Mouse (Mus musculus): ENCODE results near the gene Dph1.

Gene Dph1

GRCm38 (mm10) chr11:75190905-75191441, at the start of gene Dph1:
TSS of gene Dph1 (minus strand) at chr11:75191241.
- CTCF ChIA-PET: interaction anchor here (0.5 to 0.8 kb wide), 3 partner anchors 11 to 91 kb away, joined by 3 to 7 read pairs (median 3); no protein-coding TSS in a partner anchor

DNA sequence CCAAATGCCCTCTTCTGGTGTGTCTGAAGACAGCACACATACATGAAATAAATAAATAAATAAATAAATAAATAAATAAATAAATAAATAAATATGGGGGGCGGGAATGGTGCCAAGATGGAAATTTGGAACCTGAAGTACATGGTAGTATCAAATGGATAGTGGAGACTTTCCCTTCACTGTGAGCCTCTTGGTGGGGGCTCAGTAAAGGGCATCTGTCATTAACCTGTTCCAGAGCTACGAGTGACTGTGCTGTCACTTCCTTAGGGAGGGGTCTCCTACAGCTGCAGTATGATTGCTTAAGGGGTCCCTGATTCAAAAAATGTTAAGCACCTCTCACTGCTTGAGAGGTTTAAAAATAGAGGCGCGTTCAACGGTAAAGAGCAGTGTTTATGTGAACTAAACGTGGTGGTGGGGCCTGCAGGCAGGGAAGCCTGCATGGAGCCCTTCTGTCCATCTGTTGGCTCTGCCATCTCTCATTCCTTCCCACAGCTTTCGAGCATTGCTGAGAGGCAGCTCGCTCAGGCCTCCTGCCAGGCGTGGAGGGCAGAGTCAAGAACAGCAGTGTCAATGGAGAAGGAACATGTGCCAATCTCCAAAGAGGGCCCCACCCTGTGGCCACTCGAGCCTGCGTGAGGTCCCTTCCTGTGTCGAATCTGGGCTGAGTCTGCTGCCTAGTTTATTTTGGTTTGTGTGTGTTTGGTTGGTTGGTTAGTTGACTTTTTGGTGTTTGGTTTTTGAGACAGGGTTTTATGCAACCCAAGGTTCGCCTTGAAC, 49.3 kb upstream of the Dph1 start:
- CTCF ChIA-PET: no interaction called here

DNA sequence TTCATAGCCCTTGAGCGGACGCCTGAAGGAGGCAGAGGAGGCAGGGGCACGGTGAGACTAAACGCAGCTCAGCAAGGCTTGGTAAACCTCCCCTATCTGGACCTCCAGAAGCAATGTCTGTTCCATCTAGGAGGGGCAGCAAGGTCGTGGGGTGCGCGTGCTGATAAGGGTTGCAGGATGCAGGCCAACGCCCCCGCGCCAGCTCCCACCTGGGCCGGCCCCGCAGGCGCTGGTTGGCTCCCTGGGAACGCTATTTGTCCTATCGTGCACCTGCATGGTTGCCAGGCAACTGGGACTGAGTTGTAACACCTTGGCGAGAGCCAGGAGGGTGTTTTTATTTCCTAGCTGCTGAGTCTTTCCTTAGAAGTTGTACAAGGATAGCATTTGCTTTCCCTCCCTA, 43.7 kb upstream of the Dph1 start:
- CTCF ChIA-PET: no interaction called here

GRCm38 (mm10) chr11:75232434-75232833, 41.4 kb upstream of the Dph1 start:
- CTCF ChIA-PET: interaction anchor here (1.2 kb wide), 1 partner anchor 58 kb away, joined by 3 read pairs; no protein-coding TSS in a partner anchor

- CTCF ChIA-PET: interaction anchor here (0.6 to 1.2 kb wide), 4 partner anchors 37 to 75 kb away, joined by 3 to 5 read pairs (median 3); no protein-coding TSS in a partner anchor
Observed at GRCm38 (mm10) chr11:75231756-75232155, 40.7 kb upstream of the Dph1 start.

GRCm38 (mm10) chr11:75230272-75230760, 39.3 kb upstream of the Dph1 start:
- CTCF ChIA-PET: interaction anchor here (0.6 kb wide), 1 partner anchor 583 kb away, joined by 3 read pairs; no protein-coding TSS in a partner anchor

GRCm38 (mm10) chr11:75229289-75229688, 38.2 kb upstream of the Dph1 start:
- CTCF ChIA-PET: interaction anchor here (0.7 kb wide), 1 partner anchor 1663 kb away, joined by 3 read pairs; no protein-coding TSS in a partner anchor

- CTCF ChIA-PET: no interaction called here
Observed at GRCm38 (mm10) chr11:75227632-75228031, 36.6 kb upstream of the Dph1 start.

DNA sequence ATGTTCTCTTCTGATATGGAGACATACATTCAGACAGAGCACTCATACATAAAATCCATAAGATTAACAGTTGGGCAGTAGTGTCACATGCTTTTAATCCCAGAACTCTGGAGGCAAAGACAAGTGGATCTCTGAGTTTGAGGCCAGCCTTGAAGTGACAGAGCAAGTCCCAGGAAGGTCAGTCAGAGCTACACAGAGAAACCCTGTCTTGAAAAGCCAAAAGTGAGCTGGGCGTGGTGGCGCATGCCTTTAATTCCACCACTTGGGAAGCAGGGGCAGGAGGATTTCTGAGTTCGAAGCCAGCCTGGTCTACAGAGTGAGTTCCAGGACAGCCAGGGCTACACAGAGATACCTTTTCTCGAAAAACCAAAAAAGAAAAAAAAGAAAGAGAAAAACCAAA, 33.8 kb upstream of the Dph1 start:
- CTCF ChIA-PET: no interaction called here

GRCm38 (mm10) chr11:75224062-75224461, 33.0 kb upstream of the Dph1 start:
- CTCF ChIA-PET: no interaction called here

- CTCF ChIA-PET: no interaction called here
Observed at GRCm38 (mm10) chr11:75220517-75221145, 29.6 kb upstream of the Dph1 start.

- CTCF ChIA-PET: no interaction called here
Observed at GRCm38 (mm10) chr11:75220115-75220514, 29.1 kb upstream of the Dph1 start.

GRCm38 (mm10) chr11:75214081-75214950, 23.3 kb upstream of the Dph1 start:
- CTCF ChIA-PET: no interaction called here

- CTCF ChIA-PET: interaction anchor here (0.6 kb wide), 1 partner anchor 79 kb away, joined by 3 read pairs; no protein-coding TSS in a partner anchor
Observed at GRCm38 (mm10) chr11:75213372-75214080, 22.5 kb upstream of the Dph1 start.

DNA sequence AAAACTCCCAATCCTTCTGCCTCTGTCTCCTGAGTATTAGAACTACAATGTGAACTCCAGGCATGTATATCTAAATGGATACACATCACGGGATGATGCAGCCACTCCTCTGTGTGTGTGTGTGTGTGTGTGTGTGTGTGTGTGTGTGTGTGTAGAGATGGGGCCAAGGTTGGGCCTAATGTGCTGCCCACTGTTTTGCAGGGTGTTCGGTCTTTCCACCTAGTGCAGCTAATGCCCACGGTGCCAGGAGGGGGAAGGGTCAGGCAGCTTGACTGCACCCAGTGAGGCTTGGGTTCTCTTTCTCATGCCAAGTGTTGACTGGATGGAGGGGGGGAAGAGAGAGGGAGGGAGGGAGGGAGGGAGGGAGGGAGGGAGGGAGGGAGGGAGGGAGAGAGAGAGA, 21.8 kb upstream of the Dph1 start:
- CTCF ChIA-PET: interaction anchor here (0.6 kb wide), 1 partner anchor 80 kb away, joined by 3 read pairs; no protein-coding TSS in a partner anchor

GRCm38 (mm10) chr11:75212031-75212667, 21.1 kb upstream of the Dph1 start:
- CTCF ChIA-PET: no interaction called here

GRCm38 (mm10) chr11:75210755-75211154, 19.7 kb upstream of the Dph1 start:
- CTCF ChIA-PET: interaction anchor here (0.6 to 0.7 kb wide), 2 partner anchors 194 to 383 kb away, joined by 3 to 5 read pairs; no protein-coding TSS in a partner anchor

- CTCF ChIA-PET: interaction anchor here (0.6 kb wide), 1 partner anchor 195 kb away, joined by 3 read pairs; no protein-coding TSS in a partner anchor
Observed at GRCm38 (mm10) chr11:75210093-75210492, 19.1 kb upstream of the Dph1 start.

GRCm38 (mm10) chr11:75209363-75209762, 18.3 kb upstream of the Dph1 start:
- CTCF ChIA-PET: interaction anchor here (0.6 kb wide), 1 partner anchor 38 kb away, joined by 6 read pairs; no protein-coding TSS in a partner anchor

DNA sequence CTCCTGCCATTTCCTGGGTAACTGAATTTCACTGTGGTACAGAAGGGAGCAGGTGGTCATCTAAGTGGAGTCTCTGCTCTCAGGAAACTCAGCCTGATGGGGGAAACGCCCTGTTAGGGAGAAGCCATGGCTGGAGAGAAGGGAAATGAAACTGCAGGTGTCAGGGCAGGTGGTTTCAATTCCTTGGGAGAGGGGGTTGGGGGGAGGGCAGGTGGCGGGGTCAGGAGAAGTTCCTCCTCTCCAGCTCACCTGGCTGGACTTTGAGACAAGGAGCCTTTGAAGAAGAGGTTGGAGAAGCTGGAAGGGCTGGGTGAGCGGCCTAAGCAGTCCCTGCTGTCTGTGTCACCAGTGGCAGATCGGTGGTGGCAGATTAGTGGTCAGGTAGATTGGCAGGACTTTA, 15.3 kb upstream of the Dph1 start:
- CTCF ChIA-PET: interaction anchor here (0.6 kb wide), 1 partner anchor 83 kb away, joined by 5 read pairs; no protein-coding TSS in a partner anchor

Measured in spleen, embryonic (tissue).